Mouse (Mus musculus): ENCODE data around the gene Ccdc85c.

GRCm38 (mm10) chr12:108317201-108317738 is 42.0 kb upstream of the Ccdc85c start:
- TF ChIP-seq POLR2A (IDR thresholded peaks at IDR 0.05; ENCODE audit: borderline replicate concordance, insufficient read depth, low read length) = no peak
- no peak for TF ChIP-seq CTCF (IDR thresholded peaks at IDR 0.05; ENCODE audit: borderline replicate concordance, insufficient read depth, low read depth, low read length)

All from cerebellum, adult 2 months (tissue).